Mouse (Mus musculus): ENCODE data around the gene Gulp1.

DNA sequence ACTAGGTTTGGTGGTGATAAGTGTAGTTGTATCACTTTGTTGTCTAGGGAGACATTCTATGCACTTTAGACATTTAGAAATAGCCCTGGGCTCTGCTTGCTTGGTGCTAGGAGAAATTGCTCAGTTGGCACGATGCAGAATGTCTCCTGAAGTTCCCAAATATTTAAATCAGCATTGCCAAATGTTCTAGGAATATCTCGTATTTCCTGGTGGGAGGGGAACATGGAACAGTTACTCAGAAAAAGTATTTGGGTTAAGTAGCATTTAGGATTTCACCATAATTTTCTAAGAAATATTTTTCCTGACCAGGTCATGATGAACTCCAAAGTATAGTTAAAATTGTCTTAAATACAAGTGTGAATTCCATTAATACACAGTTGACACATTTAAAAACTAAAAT is 25.3 kb downstream of the Gulp1 start:
- TF ChIP-seq CTCF (IDR thresholded peaks at IDR 0.05; ENCODE audit: borderline replicate concordance, insufficient read depth, low read length) = no peak
- TF ChIP-seq POLR2A (IDR thresholded peaks at IDR 0.05; ENCODE audit: low read depth, low read length) = no peak

Data from embryonic fibroblast, embryonic 13.5 days (primary cell).